Mouse (Mus musculus): Measurements from ENCODE around the gene Cecr2.
"Not testable (repeated sequence)": the region's sequence is repeated elsewhere in the genome, so short reads cannot be mapped to it uniquely, and the experiment has no call there.

Cecr2 gene

DNA sequence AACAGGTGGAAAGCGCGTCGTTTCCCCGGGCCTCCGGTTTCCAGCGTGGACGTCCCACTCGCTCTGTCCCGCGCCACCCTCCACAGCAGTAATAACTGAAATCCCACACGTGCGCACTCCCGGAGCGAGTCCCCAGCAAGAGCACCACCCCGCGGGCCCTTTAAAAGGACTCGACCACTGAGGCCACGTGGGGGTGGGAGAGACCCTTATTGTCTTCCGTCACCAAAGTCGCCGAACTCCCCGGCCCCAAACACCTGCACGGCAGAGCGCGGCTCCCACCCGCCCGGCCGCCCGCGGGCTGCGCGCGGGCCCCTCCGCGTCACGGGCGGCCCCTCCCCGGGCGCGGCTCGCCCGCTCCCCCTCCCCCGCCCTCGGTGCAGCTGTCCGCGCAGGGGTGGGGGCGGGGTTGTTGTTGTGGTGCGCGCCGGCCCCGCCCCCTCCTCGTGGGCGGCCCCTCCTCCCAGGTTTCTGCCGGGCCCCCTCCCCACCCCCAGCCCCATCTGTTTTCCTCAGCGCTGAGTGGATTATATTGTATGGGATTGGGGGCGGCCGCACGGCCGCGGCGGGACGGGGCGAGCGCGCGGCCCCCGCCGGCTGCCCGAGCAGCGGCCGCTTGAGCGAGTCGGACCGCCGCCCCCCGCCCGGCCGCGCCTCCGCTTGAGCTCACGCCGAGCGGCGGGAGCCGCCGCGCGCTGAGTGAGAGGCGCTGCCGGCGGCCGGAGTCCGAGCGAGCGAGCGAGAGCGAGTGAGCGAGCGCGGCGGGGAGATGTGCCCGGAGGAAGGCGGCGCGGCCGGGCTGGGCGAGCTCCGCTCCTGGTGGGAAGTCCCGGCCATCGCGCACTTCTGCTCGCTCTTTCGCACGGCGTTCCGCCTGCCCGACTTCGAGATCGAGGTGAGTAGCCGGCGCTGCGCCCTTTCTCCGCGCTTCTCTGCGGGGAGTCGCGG lies at the start of gene Cecr2:
Gene Cecr2, plus strand, starts transcription at position 554 of the 945 bp plus-strand sequence.
- peak; percentile 86 for DNase-seq (ENCODE audit: low read depth, low spot score)

DNA sequence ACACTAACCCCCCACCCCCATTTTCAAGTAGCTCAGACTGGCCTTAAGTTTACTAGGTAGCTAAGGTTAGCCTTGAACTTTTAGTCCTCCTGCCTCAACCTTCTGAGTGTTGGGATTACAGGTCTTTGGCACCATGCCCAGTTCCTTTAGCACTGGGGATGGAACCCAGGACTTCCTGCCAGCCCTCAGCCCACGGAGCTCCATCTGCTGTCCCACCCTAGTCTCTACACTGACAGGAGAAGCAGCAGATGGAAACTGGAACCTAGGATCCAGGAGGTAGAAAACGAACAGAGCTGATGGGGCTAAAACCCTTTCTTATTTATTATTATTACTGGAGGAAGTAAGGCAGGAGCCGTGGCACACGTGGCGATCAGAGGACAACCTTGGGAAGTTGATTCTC lies 48.6 kb upstream of the Cecr2 start:
- no peak for DNase-seq (ENCODE audit: low read depth, low spot score)

DNA sequence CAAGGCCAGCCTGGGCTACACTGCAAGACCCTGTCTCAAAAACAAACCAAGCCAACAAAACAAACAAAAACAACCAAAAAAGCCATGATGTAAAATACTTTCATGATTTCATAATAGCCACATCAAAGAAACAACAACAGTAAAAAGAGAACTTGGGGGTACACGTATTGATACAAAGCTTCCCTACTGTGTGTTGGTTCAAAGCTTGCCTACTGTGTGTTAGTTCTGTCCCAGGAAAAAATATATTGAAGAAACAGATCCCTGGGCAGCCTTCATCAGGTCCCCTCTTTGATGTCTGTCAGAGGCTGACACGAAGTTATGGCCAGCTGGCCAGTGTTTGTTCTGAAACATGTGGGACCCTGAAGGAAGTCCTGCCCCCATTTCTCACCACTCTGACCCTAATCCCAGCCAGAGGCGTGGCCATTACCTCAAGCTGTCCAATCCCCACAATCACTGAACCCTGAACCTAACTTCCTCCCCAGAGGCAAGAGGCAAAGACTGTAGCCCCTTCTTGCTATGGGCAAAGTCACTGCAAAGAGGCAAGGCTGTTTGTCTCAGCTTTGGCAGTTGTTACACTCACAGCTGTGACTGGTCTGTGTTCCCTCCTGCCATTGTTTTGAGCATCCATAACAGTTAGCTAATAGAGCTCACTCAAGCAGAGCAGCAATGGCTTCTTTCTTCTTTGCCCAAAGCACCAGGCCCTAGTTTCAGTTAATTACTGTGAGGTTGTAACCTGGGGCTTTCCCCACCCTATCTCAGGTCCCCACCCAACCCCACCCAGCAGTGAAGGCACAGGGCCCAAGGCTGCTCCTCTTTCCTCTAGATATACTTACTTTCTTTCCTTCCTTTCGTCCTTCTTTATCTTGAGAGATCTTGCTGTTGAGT lies 47.4 kb upstream of the Cecr2 start:
- peak; percentile 65 for DNase-seq (ENCODE audit: low read depth, low spot score)

DNA sequence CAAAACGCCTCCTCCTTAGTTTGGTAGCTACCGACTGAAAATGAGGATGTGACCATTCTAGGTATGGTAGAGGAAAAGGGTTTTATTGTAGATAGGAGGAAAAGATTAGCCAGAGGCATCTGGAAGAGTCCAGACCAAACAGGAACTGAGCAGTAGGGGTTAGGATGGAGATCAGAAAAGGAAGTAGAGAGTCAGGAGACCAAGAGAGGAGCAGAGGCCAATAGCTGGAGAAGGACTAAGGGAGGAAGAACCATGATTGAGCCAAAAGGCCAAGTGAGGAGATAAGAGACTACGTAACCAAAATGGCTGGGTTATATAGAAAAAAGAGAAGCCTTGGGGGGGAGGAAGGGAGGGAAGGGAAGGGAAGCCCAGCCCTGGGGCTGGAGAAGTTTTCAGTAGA lies 46.0 kb upstream of the Cecr2 start:
- no peak for DNase-seq (ENCODE audit: low read depth, low spot score)

DNA sequence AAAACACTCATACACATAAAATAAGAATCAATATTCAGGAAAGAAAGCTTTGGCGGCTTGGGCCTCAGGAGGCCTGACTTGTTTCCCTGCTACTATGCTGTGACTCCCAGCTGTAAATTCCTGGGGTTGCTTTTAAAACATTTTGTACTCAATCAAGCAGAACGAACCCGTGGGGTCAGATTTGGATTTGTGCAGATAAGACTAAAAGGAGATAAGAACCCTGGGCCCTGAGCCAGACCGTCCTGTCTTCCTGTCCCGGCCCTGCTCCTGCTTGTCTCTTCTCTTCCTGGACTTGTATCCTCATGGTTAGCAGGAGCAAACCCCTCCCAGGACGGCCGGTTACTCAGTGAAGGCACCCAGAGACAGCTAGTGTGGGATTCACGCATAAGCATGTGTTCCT lies 41.1 kb upstream of the Cecr2 start:
- DNase-seq (ENCODE audit: low read depth, low spot score): no peak

DNA sequence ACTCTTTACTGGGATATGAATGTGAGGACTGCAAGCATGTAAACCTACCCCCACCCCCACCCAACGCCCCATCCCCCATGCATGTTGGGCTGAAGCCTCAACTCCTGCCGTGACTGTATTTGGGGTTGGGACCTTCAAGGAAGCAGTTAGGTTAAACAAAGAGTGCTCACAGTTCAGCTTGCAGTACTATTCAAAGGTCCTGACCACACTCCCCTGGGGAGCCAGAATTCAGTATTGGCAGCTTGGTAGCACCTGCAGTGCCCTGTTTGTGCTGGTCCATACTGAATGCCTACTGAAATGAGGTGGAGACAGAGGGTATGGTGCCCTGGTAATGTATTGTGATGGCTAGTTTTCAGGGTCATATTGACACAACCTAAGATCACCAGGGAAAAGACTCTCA lies 39.1 kb upstream of the Cecr2 start:
- DNase-seq (ENCODE audit: low read depth, low spot score): no peak

DNA sequence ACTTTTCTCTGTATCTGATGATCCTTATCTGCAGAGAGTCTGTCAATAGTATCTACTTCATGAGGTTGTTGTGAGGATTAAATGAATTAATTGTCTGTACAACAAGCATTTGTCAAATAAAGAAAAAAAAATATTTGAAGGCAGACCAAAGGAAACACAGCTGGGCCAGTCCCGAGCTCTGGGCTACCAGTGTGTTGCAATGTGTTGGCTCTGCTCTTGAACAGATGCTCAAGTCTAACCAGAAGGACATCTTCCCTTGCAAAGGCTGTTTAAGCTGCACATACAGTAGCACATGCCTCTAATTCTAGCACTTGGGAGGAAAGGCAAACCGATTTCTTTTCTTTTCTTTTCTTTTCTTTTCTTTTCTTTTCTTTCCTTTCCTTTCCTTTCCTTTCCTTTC lies 37.2 kb upstream of the Cecr2 start:
- DNase-seq (ENCODE audit: low read depth, low spot score): no peak

DNA sequence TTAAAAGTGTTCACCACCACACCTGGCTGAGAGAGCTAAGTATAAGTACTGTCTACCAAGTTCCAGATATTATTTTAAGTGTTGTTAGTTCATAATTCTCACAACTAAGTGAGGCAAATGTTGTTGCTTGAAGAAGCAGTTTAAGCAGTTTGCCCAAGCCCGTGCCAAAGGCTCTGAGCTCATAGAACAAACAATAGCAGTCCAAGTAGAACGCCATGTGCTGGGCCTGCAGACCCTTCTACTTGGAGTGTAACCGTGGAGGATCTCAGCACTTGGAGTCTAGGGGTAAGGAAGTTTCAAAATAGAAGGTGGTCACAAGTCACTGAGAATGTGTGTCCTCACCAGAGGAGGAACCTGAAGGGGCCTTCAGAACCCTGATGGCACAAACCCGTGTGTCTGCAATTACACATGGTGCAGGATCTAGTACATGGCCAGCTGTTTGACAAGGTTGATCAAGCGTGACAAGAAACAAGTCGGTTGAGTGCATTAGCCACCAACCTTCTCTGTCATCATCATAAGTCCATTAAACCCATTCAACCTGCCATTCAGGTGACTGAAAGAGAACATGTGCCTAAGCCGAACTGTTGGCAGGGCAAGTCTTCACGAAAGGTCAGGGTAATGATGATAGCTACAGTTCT lies 30.7 kb upstream of the Cecr2 start:
- DNase-seq (ENCODE audit: low read depth, low spot score): peak; percentile 85

DNA sequence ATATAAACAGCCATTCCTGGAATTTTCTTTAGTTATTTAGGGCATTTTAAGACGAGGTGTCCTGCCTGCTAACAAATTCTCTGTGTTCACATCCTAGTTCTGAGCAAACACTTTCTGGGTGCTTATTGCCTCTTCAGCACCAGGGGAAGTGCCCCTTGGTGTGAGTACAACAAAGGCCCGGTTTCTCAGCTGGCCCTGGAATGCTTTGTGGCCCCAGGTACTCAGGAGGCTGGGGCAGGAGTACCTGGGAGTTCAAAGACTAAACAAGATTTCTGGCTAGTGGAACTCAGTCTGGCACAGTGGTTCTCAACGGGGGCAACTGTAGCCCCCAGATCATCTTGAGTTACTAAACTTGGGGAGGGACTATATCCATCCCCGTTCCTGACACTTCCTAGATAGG lies 26.6 kb upstream of the Cecr2 start:
- no peak for DNase-seq (ENCODE audit: low read depth, low spot score)

DNA sequence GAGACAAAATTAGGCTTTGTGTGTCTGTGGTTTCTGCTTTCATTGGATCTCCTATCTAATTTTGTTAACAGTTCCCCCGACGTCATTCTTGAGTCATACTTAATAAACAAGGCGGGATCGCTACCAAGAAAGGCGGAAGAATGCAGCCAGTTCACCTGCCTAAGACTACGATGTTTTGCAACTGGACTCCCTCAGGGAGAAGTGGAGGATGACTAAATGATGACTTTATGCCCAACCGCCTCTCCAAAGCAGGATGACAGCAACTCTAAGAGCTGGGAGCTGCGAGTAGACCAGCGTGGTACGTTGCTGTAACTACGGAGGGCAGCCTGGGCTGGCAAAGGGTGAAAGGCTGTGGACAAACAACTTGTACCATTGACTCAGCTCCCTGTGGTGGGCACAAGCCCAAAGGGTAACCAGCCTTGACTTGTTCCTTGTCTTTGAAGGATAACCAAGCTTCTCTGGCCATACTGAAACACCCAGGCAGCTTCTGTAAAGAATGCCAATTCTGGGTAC lies 24.2 kb upstream of the Cecr2 start:
- DNase-seq (ENCODE audit: low read depth, low spot score): no peak

DNA sequence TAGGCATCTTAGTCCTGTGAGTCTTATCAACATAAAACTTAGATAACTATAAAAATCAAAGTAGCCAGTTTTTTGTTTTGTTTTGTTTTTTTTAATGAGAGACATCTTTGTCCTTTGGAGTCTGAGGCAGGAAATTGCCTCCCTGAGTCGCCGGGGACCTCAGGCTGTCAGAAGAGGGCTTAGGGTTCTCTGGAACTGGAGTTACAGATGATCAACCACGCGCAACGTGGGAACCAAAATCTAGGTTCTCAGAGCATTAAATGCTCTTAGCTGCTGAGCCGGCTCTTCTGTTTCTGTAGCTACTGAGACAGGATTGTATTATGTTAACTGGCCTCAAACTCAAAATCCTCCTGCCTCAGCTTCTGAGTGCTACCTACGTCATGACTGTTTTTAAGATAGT lies 22.4 kb upstream of the Cecr2 start:
- DNase-seq (ENCODE audit: low read depth, low spot score): no peak

DNA sequence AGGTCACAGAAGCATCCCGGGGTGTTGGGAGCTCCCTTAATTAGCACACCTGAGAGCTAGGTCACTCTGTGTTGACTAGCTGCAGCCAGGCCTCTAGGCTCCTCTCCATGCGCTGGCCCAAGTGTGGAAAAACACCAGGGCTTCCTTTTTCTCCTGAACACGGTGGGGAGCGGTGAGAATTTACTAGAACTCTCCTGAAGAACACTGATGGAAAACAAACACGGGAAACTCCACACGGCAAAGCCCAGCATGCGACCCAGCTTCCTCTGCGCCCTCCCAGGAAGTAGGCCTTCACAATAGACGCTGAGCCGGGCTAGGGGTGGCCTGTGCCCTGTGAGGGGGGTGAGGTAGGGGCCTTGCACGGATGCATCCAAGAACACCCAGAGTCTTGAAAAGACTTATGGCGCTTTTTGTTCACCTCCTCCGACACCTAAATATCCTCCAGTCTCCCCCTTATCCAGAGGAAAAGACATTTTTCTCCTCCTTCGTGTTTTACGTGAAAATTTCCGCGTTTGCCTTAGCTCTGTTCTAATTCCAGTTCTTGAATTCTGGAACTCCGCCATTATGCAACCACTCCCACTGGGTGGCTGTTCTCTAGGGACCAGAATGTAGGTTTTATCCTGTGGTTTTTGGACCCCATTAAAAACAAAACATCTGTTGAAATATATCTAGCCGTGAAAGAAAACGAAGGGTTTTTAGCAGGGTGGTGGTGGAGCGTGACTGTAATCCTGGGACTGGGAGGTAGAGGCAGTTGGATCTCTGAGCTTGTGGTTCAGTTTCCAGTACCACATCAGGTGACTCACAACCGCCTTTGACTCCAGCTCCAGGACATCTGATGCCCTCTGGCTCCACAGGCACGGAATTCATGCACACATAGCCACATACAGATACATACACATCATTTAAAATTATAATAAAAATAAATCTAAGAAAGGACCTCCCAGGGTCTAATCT lies 21.5 kb upstream of the Cecr2 start:
- DNase-seq (ENCODE audit: low read depth, low spot score): no peak

DNA sequence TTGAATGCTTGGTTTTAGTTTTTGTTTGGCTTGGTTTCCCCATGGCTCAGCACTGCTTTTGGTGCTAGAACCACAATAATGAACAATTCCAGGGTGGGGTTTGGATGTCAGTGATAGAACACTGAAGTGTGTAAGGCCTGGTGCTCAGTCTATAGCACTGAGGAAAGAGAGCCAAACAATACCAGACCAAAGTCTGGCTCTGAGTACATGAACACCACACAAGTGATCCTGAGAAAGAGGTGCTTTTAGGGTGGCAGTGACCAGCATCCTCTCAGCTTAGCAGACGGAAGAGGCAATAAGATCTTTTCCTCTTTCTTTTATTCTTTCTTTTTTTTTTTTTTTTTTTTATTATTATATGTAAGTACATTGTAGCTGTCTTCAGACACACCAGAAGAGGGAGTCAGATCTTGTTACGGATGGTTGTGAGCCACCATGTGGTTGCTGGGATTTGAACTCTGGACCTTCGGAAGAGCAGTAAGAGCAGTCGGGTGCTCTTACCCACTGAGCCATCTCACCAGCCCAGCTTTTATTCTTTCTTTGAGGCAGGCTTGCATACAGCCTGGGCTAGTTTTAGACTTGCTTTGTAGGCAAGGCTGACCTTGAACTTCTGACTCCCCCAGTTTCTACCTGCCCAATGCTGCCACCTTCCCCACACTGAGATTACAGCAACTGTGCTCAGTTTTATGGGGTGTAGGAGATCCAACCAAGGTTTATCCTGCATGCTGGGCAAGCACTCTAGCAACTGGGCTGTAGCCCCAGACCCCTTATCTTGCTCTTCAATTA lies 18.7 kb upstream of the Cecr2 start:
- not testable (repeated sequence) for DNase-seq (ENCODE audit: low read depth, low spot score)

DNA sequence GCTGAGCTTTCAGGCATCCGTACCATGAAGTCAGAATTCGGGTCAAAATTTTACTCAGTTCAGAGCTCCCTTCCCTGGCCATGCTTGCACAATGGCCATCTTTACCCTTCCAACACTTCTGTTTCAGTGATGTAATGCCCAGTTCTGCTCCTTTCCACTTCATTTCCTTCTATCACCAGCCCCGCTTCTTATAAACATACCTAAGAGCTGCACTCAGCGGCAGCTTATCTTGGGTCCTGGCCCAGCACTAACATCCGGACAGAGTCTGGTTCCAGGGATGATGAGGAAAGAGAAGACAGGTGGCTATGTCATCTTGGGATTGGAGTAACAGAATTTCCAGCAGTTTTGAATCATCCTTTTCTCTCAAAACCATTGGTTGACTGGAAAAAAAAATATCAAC lies 18.0 kb upstream of the Cecr2 start:
- DNase-seq (ENCODE audit: low read depth, low spot score): no peak

DNA sequence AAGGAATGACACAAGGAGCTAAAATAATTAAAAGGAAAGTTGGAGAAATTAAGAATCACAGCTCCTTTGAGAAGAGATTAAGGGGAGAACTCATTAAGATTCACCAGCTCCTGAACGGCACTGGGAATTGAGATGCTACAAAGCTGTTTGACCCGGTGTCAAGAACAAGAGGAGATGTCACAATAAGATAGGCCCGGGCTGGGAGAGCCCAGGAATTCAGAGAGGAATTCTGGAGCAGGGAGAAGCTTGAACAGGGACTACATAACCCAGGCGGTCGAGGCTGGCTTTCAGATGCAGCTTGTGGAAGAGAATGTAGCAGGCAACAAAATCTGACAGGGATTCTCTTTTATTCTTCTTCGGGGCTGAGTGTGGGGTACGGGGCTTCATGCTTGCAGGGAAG lies 13.5 kb upstream of the Cecr2 start:
- no peak for DNase-seq (ENCODE audit: low read depth, low spot score)

DNA sequence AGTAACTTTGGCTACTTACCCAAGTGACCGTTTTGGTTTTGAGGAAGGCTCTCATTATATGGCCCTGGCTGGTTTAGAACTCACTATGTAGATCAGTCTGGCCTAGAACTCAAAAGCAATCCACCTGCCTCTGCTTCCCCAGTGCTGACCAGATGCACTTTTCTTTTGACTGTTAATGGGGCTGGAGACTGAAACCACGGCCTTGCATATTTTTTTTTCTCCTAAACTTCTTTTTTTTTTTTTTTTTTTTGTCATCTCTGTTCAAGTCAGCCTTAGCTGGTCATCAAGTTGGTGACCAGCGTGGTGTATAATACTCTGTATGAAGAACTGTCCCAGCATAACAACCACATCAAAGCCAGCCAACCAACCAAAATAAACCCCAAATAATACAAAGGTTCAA lies 10.5 kb upstream of the Cecr2 start:
- DNase-seq (ENCODE audit: low read depth, low spot score): no peak

DNA sequence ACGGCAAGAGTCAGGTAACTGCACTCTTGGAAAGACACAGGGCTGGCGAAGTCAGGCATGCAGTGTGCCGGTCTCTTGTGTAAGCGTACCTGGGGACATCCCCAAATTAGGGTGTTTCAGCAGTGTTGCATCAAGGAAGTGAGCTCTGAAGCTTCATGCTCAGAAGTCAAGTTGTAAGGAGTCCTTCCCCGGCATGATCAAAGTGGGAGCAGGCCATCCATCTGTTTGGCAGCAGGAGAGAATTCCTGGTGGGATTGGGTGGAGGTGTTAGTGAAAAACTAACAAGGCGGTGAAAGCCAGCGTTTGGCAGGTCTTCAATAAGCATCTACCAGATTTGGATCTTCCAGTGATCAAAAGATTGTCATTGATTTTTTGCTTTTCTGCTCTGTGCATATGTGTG lies 7.3 kb upstream of the Cecr2 start:
- no peak for DNase-seq (ENCODE audit: low read depth, low spot score)

DNA sequence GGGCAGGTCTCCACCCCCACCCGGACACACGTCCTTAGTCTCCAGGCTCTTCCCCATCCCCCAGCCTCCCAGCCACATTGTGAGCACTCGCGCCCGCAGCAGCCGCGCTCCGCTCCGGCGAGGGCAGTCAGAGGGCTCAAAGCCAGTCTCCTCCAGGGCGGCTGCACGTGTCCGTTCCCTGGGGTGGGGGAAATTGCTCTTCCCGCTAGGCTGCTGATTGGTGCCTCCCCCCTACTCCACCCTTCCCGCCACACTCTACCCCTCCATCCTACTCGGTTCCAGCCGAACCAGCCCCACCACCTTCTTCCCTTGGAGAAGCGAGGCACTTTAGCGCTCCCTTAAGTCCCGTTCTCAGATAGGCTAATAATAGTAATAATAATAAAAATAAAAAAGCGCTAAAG lies 754 bp upstream of the Cecr2 start:
- no peak for DNase-seq (ENCODE audit: low read depth, low spot score)

DNA sequence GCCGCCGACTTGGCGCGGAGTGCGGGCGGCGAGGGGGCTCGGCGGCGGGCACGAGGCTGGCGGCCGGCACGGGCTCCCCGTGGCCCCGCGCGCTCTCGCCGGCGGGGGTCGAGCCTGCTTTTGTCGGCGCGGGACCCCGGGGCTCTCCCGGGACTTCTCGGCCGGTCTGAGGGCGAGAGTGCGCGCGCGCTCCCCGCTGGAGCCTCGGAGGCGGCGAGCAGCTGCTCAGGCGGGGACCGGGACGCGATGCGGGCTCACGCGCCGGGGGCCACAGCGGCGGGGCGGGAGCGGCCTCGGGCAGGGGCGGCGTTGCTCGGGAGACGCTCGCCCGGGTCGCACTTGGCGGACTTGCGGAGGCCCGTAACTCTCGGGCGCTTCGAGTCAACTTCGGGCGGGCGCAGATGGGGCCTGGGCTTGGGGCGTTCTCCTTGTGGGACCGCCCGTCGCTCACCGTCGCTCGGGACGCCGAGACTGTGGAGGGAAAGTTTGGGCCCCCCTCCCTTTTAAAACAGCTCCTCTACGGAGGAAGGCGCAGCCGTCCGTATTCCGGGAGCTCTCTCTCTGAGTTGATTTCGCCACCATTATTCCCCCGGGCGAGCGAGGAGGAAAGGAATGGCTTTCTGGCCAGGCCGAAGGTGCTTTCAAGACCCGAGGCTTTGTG lies 722 bp downstream of the Cecr2 start:
- DNase-seq (ENCODE audit: low read depth, low spot score): peak; percentile 83

DNA sequence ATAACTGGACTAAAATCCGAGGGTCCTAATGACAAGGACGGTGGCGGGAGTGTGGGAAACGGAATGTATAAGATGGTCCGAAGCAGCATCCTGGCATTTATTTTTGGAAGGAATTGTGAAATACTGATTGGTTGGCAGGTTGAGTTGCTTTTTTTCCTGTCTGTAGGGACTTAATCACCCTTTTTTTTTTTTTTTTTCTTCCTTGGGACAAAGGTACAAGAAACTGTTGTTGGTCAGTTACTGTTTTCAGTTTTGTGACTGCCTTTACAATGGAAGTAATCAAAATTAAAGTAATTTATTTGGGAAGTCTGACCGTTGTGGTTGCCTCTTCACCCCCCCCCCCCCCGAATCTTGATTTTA lies 1.2 kb downstream of the Cecr2 start:
- no peak for DNase-seq (ENCODE audit: low read depth, low spot score)
